Mouse (Mus musculus) liver, adult 2 months (tissue): Measurements from ENCODE around the gene Slc2a5.

Experiments
- CTCF ChIP-seq: fragments of 200-500 bp; IDR thresholded peaks from 2 replicates; pipeline ENCODE4 v1.5.1; 2011; ENCODE audit warnings: low read depth, low read length, control low read depth
- POLR2A ChIP-seq: fragments of 200-500 bp; IDR thresholded peaks from 2 replicates; pipeline ENCODE4 v1.6.1; 2011; ENCODE audit warnings: low read length, control low read depth; ENCODE audit not compliant: insufficient read depth; ENCODE audit errors: extremely low read depth

GRCm38 (mm10) chr4:150114505-150115061 lies 4.5 kb upstream of the Slc2a5 start:
- TF ChIP-seq CTCF: no peak
- no peak for TF ChIP-seq POLR2A
